Mouse (Mus musculus) kidney, postnatal 0 days (tissue): ENCODE data around the gene Meioc. TPM values are rescaled to one million over a fixed set of nuclear protein-coding genes. Genes with fewer than 3 reads are reported as not detected.
"Not testable (repeated sequence)": the region's sequence is repeated elsewhere in the genome, so short reads cannot be mapped to it uniquely, and the experiment has no call there.

Source experiments
- ATAC-seq: fragments of 200-750 bp; cut with Nextera tagmentation; replicated peaks from 2 replicates; pipeline ENCODE4 v1.8.0; 2017; ENCODE audit warnings: low read depth, moderate number of reproducible peaks, moderate TSS enrichment, moderate library complexity; ENCODE audit not compliant: low FRiP score
- DNase-seq: peaks from one replicate; pipeline ENCODE4 v3.0.0-alpha.2; 2016; ENCODE audit warnings: low spot score
- H3K27ac ChIP-seq: fragments of 300-500 bp; sonication (generic); 2 replicates; pipeline ENCODE4 v1.5.1; 2014; ENCODE audit warnings: mild to moderate bottlenecking
- H3K27me3 ChIP-seq: fragments of 300-500 bp; sonication (generic); 2 replicates; pipeline ENCODE4 v1.6.1; 2014; ENCODE audit warnings: low read length, mixed read lengths; ENCODE audit not compliant: insufficient read depth
- H3K36me3 ChIP-seq: fragments of 300-500 bp; sonication (generic); 2 replicates; pipeline ENCODE4 v1.6.1; 2014; ENCODE audit warnings: low read length, mixed read lengths; ENCODE audit not compliant: insufficient read depth
- H3K4me1 ChIP-seq: fragments of 300-500 bp; sonication (generic); replicated peaks from 2 replicates; pipeline ENCODE4 v1.6.1; 2014; ENCODE audit warnings: antibody characterized with exemption, low read length, mixed read lengths; ENCODE audit not compliant: insufficient read depth
- H3K4me2 ChIP-seq: fragments of 300-500 bp; sonication (generic); 2 replicates; pipeline ENCODE4 v1.6.1; 2014; ENCODE audit warnings: mild to moderate bottlenecking, low read length, moderate library complexity, mixed read lengths
- H3K4me3 ChIP-seq: fragments of 300-500 bp; sonication (generic); replicated peaks from 2 replicates; pipeline ENCODE4 v1.5.1; 2014; ENCODE audit warnings: low read depth, low read length
- H3K9ac ChIP-seq: fragments of 300-500 bp; sonication (generic); 2 replicates; pipeline ENCODE4 v1.6.1; 2014; ENCODE audit warnings: low read depth, low read length
- H3K9me3 ChIP-seq: fragments of 300-500 bp; sonication (generic); replicated peaks from 2 replicates; pipeline ENCODE4 v1.6.1; 2016; ENCODE audit warnings: low read length, inconsistent platforms, mixed read lengths
- CTCF ChIP-seq: IDR thresholded peaks from 2 replicates; pipeline ENCODE4 v1.5.1; 2016; ENCODE audit warnings: antibody characterized with exemption, low read depth, mild to moderate bottlenecking, moderate library complexity
- WGBS: fragments of 180-500 bp; shearing (Covaris S2); extraction: QIAGEN DNeasy Blood & Tissue Kit; methylation state at CpG from one replicate; pipeline ENCODE4 v1.1.7; 2014; 5-methylcytosine and 5-hydroxymethylcytosine counted together
- polyA plus RNA-seq: library from polyadenylated mRNA; unstranded; fragments of >200 nt; fragmentation: Nextera tagmentation; extraction: Ambion mirVana; gene quantifications from 2 replicates; pipeline ENCODE4 v1.2.1, GENCODE M21; 2015

Gene Meioc
- polyA plus RNA-seq, 1 experiment from 2014 or later = 0.32 TPM

- Histone ChIP-seq H3K4me1 (no peaks in the 10 kb centered on the region), H3K9ac (no peak overlapping the region), H3K27me3 (peaks cover 12% of the 10 kb centered on the region), H3K36me3 (no peaks in the 10 kb centered on the region), H3K4me2 (no peak overlapping the region), H3K27ac (no peak overlapping the region), H3K9me3 (no peaks in the 10 kb centered on the region), H3K4me3 (no peak overlapping the region)
- TF ChIP-seq CTCF = no peak
- ATAC-seq = no peak
- 58% methylated on average over 33 of the region's 33 CpGs for WGBS
- no peak for DNase-seq
These were observed 1.6 kb downstream of the Meioc start for GRCm38 (mm10) chr11:102665151-102665550.

GRCm38 (mm10) chr11:102665637-102666435 lies 2.3 kb downstream of the Meioc start:
- Histone ChIP-seq H3K4me2 (no peak overlapping the region), H3K4me1 (no peaks in the 10 kb centered on the region), H3K9ac (no peak overlapping the region), H3K4me3 (no peak overlapping the region), H3K36me3 (no peaks in the 10 kb centered on the region), H3K27ac (no peak overlapping the region), H3K27me3 (peaks cover 12% of the 10 kb centered on the region), H3K9me3 (no peaks in the 10 kb centered on the region)
- 53% methylated on average over 82 of the region's 84 CpGs for WGBS
- ATAC-seq (no peak), DNase-seq (no peak)
- TF ChIP-seq CTCF = no peak

GRCm38 (mm10) chr11:102690162-102690561 lies 26.6 kb downstream of the Meioc start:
- WGBS = 63% methylated on average over 6 of the region's 6 CpGs
- DNase-seq (peak; percentile 74), ATAC-seq (no peak)
- TF ChIP-seq CTCF = peak; percentile 79
- H3K4me2 ChIP-seq = no peak overlapping the region
- H3K9ac ChIP-seq = no peak overlapping the region
- H3K9me3 ChIP-seq = no peaks in the 10 kb centered on the region
- H3K4me1 ChIP-seq = no peaks in the 10 kb centered on the region
- no peak overlapping the region for H3K27ac ChIP-seq
- H3K36me3 ChIP-seq = peaks cover 12% of the 10 kb centered on the region; the same call in 1 of the 2 replicates
- no peak overlapping the region for H3K4me3 ChIP-seq
- no peaks in the 10 kb centered on the region for H3K27me3 ChIP-seq

GRCm38 (mm10) chr11:102695289-102695688 lies 31.8 kb downstream of the Meioc start:
- no peak overlapping the region for H3K4me3 ChIP-seq
- no peaks in the 10 kb centered on the region for H3K9me3 ChIP-seq
- no peak overlapping the region for H3K27ac ChIP-seq
- no peaks in the 10 kb centered on the region for H3K27me3 ChIP-seq
- peaks cover 4% of the 10 kb centered on the region; the same call in 1 of the 2 replicates for H3K4me1 ChIP-seq
- DNase-seq (no peak), ATAC-seq (no peak)
- 91% methylated on average over 7 of the region's 7 CpGs for WGBS
- H3K9ac ChIP-seq = no peak overlapping the region
- no peak for TF ChIP-seq CTCF
- peaks cover 5% of the 10 kb centered on the region; the same call in 1 of the 2 replicates for H3K36me3 ChIP-seq
- H3K4me2 ChIP-seq = no peak overlapping the region

GRCm38 (mm10) chr11:102697338-102698017 lies 34.0 kb downstream of the Meioc start, which contains the start of gene Ccdc43:
Ccdc43 (minus strand) TSS chr11:102697782.
- WGBS = under 1% methylated on average over 49 of the region's 49 CpGs
- no peaks in the 10 kb centered on the region for H3K27me3 ChIP-seq
- H3K4me1 ChIP-seq = peaks cover 4% of the 10 kb centered on the region; the same call in 1 of the 2 replicates
- H3K4me3 ChIP-seq = peak within 1 kb of the TSS; percentile 65
- peak within 1 kb of the TSS; percentile 77 for H3K4me2 ChIP-seq
- no peak for TF ChIP-seq CTCF
- H3K36me3 ChIP-seq = no peaks in the 10 kb centered on the region
- peak; percentile 93 for ATAC-seq
- peak within 1 kb of the TSS; percentile 11; the same call in 1 of the 2 replicates for H3K27ac ChIP-seq
- H3K9me3 ChIP-seq = no peaks in the 10 kb centered on the region
- H3K9ac ChIP-seq = peak within 1 kb of the TSS; percentile 73
- peak; percentile 88 for DNase-seq

- Histone ChIP-seq H3K4me2 (peak overlapping the region; percentile 77), H3K9me3 (no peaks in the 10 kb centered on the region), H3K27me3 (no peaks in the 10 kb centered on the region), H3K36me3 (no peaks in the 10 kb centered on the region), H3K4me3 (peak overlapping the region; percentile 65), H3K4me1 (peaks cover 4% of the 10 kb centered on the region; the same call in 1 of the 2 replicates), H3K27ac (peak overlapping the region; percentile 11; the same call in 1 of the 2 replicates), H3K9ac (peak overlapping the region; percentile 73)
- WGBS = 11% methylated on average over 9 of the region's 9 CpGs
- DNase-seq (peak; percentile 5), ATAC-seq (no peak)
- no peak for TF ChIP-seq CTCF
These were observed 34.5 kb downstream of the Meioc start for GRCm38 (mm10) chr11:102698018-102698476.

- not testable (repeated sequence) for H3K27me3 ChIP-seq, H3K27ac ChIP-seq, H3K4me3 ChIP-seq, H3K4me1 ChIP-seq, DNase-seq, H3K9me3 ChIP-seq, ATAC-seq, H3K36me3 ChIP-seq, H3K4me2 ChIP-seq, H3K9ac ChIP-seq
- 92% methylated on average over 5 of the region's 6 CpGs for WGBS
These were observed 38.7 kb downstream of the Meioc start for GRCm38 (mm10) chr11:102702206-102702605.
